Mouse (Mus musculus) ES-Bruce4 (cell line): ENCODE data around the gene Alas2.

ENCODE experiments used
- CTCF ChIP-seq: IDR thresholded peaks from one replicate; pipeline ENCODE4 v1.8.1; 2011; ENCODE audit warnings: low read depth, low read length
- EP300 ChIP-seq: IDR thresholded peaks from 2 replicates; pipeline ENCODE4 v1.6.1; 2011; ENCODE audit warnings: low read depth, low read length; ENCODE audit not compliant: insufficient read depth

- no peak for TF ChIP-seq EP300
- no peak for TF ChIP-seq CTCF
Observed at GRCm38 (mm10) chrX:150516015-150516414, 31.2 kb upstream of the Alas2 start.
